Mouse (Mus musculus): ENCODE results near the gene Fmnl2. TPM values are rescaled to one million over a fixed set of nuclear protein-coding genes. Genes with fewer than 3 reads are reported as not detected.

Fmnl2 gene
- polyA plus RNA-seq, 1 experiment from 2014 or later, result 10.5 TPM

- H3K27ac ChIP-seq (replicated peaks), result no peak overlapping the region
- no peak overlapping the region for H3K4me3 ChIP-seq
- H3K9ac ChIP-seq, result no peak overlapping the region
- no peaks in the 10 kb centered on the region for H3K9me3 ChIP-seq
- 91% methylated on average over 8 of the region's 8 CpGs for WGBS
- H3K4me2 ChIP-seq, result no peak overlapping the region
- H3K4me1 ChIP-seq (replicated peaks), result peaks cover 47% of the 10 kb centered on the region
- H3K27me3 ChIP-seq, result no peaks in the 10 kb centered on the region
- ATAC-seq (ENCODE audit: low read depth), result no peak
- H3K36me3 ChIP-seq, result no peaks in the 10 kb centered on the region
Observed at GRCm38 (mm10) chr2:52981595-52981994, 123.9 kb downstream of the Fmnl2 start.

GRCm38 (mm10) chr2:52982502-52982901, 124.8 kb downstream of the Fmnl2 start:
- no peak for ATAC-seq (ENCODE audit: low read depth)
- Histone ChIP-seq H3K9ac (no peak overlapping the region), H3K4me1 (replicated peaks) (peaks cover 50% of the 10 kb centered on the region), H3K36me3 (no peaks in the 10 kb centered on the region), H3K27me3 (no peaks in the 10 kb centered on the region), H3K4me2 (no peak overlapping the region), H3K27ac (replicated peaks) (no peak overlapping the region), H3K9me3 (no peaks in the 10 kb centered on the region), H3K4me3 (no peak overlapping the region)
- 96% methylated on average over 3 of the region's 3 CpGs for WGBS

- Histone ChIP-seq H3K4me1 (replicated peaks) (peaks cover 43% of the 10 kb centered on the region), H3K27ac (replicated peaks) (no peak overlapping the region), H3K4me2 (no peak overlapping the region), H3K4me3 (no peak overlapping the region), H3K36me3 (no peaks in the 10 kb centered on the region), H3K9me3 (no peaks in the 10 kb centered on the region), H3K27me3 (no peaks in the 10 kb centered on the region), H3K9ac (no peak overlapping the region)
- whole genome bisulfite sequencing, result 92% methylated on average over 1 of the region's 1 CpGs
- ATAC-seq (ENCODE audit: low read depth), result no peak
Observed at GRCm38 (mm10) chr2:52984556-52984955, 126.9 kb downstream of the Fmnl2 start.

- H3K9ac ChIP-seq, result no peak overlapping the region
- no peak overlapping the region for H3K4me2 ChIP-seq
- H3K4me1 ChIP-seq (replicated peaks), result peaks cover 36% of the 10 kb centered on the region
- H3K36me3 ChIP-seq, result no peaks in the 10 kb centered on the region
- peak overlapping the region; percentile 23; the same call in 1 of the 2 replicates for H3K27ac ChIP-seq (replicated peaks)
- no peaks in the 10 kb centered on the region for H3K9me3 ChIP-seq
- no peak overlapping the region for H3K4me3 ChIP-seq
- no peak for ATAC-seq (ENCODE audit: low read depth)
- WGBS, result 63% methylated on average over 4 of the region's 4 CpGs
- H3K27me3 ChIP-seq, result no peaks in the 10 kb centered on the region
Observed at GRCm38 (mm10) chr2:52985167-52985566, 127.5 kb downstream of the Fmnl2 start.

- no peak overlapping the region for H3K27ac ChIP-seq (replicated peaks)
- no peak for ATAC-seq (ENCODE audit: low read depth)
- no peaks in the 10 kb centered on the region for H3K36me3 ChIP-seq
- H3K9me3 ChIP-seq, result no peaks in the 10 kb centered on the region
- 82% methylated on average over 3 of the region's 3 CpGs for whole genome bisulfite sequencing
- no peaks in the 10 kb centered on the region for H3K27me3 ChIP-seq
- H3K4me3 ChIP-seq, result no peak overlapping the region
- H3K4me2 ChIP-seq, result no peak overlapping the region
- no peak overlapping the region for H3K9ac ChIP-seq
- peaks cover 33% of the 10 kb centered on the region for H3K4me1 ChIP-seq (replicated peaks)
Observed at GRCm38 (mm10) chr2:52986354-52986753, 128.7 kb downstream of the Fmnl2 start.

GRCm38 (mm10) chr2:52987035-52987434, 129.4 kb downstream of the Fmnl2 start:
- 95% methylated on average over 6 of the region's 6 CpGs for WGBS

GRCm38 (mm10) chr2:52987637-52988295, 130.1 kb downstream of the Fmnl2 start:
- Histone ChIP-seq H3K4me1 (replicated peaks) (peaks cover 32% of the 10 kb centered on the region), H3K36me3 (no peaks in the 10 kb centered on the region), H3K4me2 (no peak overlapping the region), H3K27ac (replicated peaks) (peak overlapping the region; percentile 42), H3K27me3 (no peaks in the 10 kb centered on the region), H3K9ac (no peak overlapping the region), H3K9me3 (no peaks in the 10 kb centered on the region), H3K4me3 (no peak overlapping the region)
- 66% methylated on average over 11 of the region's 11 CpGs for WGBS
- ATAC-seq (ENCODE audit: low read depth), result no peak

More at GRCm38 (mm10) chr2:52987035-52987434, 129.4 kb downstream of the Fmnl2 start:
- 0 out of 2 replicates have a peak overlapping the region, but pooled peaks have one; percentile 42 for H3K27ac ChIP-seq (replicated peaks)
- peaks cover 32% of the 10 kb centered on the region for H3K4me1 ChIP-seq (replicated peaks)
- no peaks in the 10 kb centered on the region for H3K9me3 ChIP-seq
- H3K4me3 ChIP-seq, result no peak overlapping the region
- H3K9ac ChIP-seq, result no peak overlapping the region
- peak; percentile 24; the same call in 1 of the 2 replicates for ATAC-seq (ENCODE audit: low read depth)
- H3K36me3 ChIP-seq, result no peaks in the 10 kb centered on the region
- no peaks in the 10 kb centered on the region for H3K27me3 ChIP-seq
- no peak overlapping the region for H3K4me2 ChIP-seq

GRCm38 (mm10) chr2:52989316-52989715, 131.7 kb downstream of the Fmnl2 start:
- Histone ChIP-seq H3K36me3 (no peaks in the 10 kb centered on the region), H3K27ac (replicated peaks) (no peak overlapping the region), H3K4me2 (no peak overlapping the region), H3K4me1 (replicated peaks) (peaks cover 32% of the 10 kb centered on the region), H3K9me3 (no peaks in the 10 kb centered on the region), H3K27me3 (no peaks in the 10 kb centered on the region), H3K9ac (no peak overlapping the region), H3K4me3 (no peak overlapping the region)
- ATAC-seq (ENCODE audit: low read depth), result no peak
- 81% methylated on average over 4 of the region's 4 CpGs for WGBS

- ATAC-seq (ENCODE audit: low read depth), result no peak
- Histone ChIP-seq H3K4me2 (no peak overlapping the region), H3K27ac (replicated peaks) (peak overlapping the region; percentile 62; the same call in 1 of the 2 replicates), H3K9ac (no peak overlapping the region), H3K36me3 (no peaks in the 10 kb centered on the region), H3K4me1 (replicated peaks) (peaks cover 21% of the 10 kb centered on the region), H3K4me3 (no peak overlapping the region), H3K9me3 (no peaks in the 10 kb centered on the region), H3K27me3 (no peaks in the 10 kb centered on the region)
- WGBS, result 81% methylated on average over 9 of the region's 9 CpGs
Observed at GRCm38 (mm10) chr2:52990874-52991687, 133.4 kb downstream of the Fmnl2 start.

GRCm38 (mm10) chr2:52991688-52992194, 134.1 kb downstream of the Fmnl2 start:
- WGBS, result 86% methylated on average over 5 of the region's 5 CpGs
- ATAC-seq (ENCODE audit: low read depth), result no peak
- Histone ChIP-seq H3K4me2 (no peak overlapping the region), H3K9ac (no peak overlapping the region), H3K4me1 (replicated peaks) (peaks cover 21% of the 10 kb centered on the region), H3K27me3 (no peaks in the 10 kb centered on the region), H3K4me3 (no peak overlapping the region), H3K27ac (replicated peaks) (peak overlapping the region; percentile 62; the same call in 1 of the 2 replicates), H3K36me3 (no peaks in the 10 kb centered on the region), H3K9me3 (no peaks in the 10 kb centered on the region)

- no peak for ATAC-seq (ENCODE audit: low read depth)
- Histone ChIP-seq H3K4me2 (no peak overlapping the region), H3K36me3 (no peaks in the 10 kb centered on the region), H3K9ac (no peak overlapping the region), H3K27ac (replicated peaks) (no peak overlapping the region), H3K9me3 (no peaks in the 10 kb centered on the region), H3K4me1 (replicated peaks) (peaks cover 10% of the 10 kb centered on the region), H3K4me3 (no peak overlapping the region), H3K27me3 (no peaks in the 10 kb centered on the region)
- WGBS, result 85% methylated on average over 7 of the region's 7 CpGs
Observed at GRCm38 (mm10) chr2:52993241-52993640, 135.6 kb downstream of the Fmnl2 start.

- WGBS, result 88% methylated on average over 9 of the region's 9 CpGs
- Histone ChIP-seq H3K4me2 (no peak overlapping the region), H3K4me3 (no peak overlapping the region), H3K27me3 (no peaks in the 10 kb centered on the region), H3K9ac (no peak overlapping the region), H3K36me3 (no peaks in the 10 kb centered on the region), H3K4me1 (replicated peaks) (peaks cover 10% of the 10 kb centered on the region), H3K27ac (replicated peaks) (no peak overlapping the region), H3K9me3 (no peaks in the 10 kb centered on the region)
- ATAC-seq (ENCODE audit: low read depth), result no peak
Observed at GRCm38 (mm10) chr2:52994526-52994925, 136.9 kb downstream of the Fmnl2 start.
